Mouse (Mus musculus): ENCODE measurements around the gene Map3k3. TPM values are rescaled to one million over a fixed set of nuclear protein-coding genes. Genes with fewer than 3 reads are reported as not detected.
A peak's percentile ranks its signal among the peaks of the same experiment; 100 is the strongest.

The Map3k3 gene
- 3.1 and 3.5 TPM in 2 replicates for polyA plus RNA-seq (2012)

DNA sequence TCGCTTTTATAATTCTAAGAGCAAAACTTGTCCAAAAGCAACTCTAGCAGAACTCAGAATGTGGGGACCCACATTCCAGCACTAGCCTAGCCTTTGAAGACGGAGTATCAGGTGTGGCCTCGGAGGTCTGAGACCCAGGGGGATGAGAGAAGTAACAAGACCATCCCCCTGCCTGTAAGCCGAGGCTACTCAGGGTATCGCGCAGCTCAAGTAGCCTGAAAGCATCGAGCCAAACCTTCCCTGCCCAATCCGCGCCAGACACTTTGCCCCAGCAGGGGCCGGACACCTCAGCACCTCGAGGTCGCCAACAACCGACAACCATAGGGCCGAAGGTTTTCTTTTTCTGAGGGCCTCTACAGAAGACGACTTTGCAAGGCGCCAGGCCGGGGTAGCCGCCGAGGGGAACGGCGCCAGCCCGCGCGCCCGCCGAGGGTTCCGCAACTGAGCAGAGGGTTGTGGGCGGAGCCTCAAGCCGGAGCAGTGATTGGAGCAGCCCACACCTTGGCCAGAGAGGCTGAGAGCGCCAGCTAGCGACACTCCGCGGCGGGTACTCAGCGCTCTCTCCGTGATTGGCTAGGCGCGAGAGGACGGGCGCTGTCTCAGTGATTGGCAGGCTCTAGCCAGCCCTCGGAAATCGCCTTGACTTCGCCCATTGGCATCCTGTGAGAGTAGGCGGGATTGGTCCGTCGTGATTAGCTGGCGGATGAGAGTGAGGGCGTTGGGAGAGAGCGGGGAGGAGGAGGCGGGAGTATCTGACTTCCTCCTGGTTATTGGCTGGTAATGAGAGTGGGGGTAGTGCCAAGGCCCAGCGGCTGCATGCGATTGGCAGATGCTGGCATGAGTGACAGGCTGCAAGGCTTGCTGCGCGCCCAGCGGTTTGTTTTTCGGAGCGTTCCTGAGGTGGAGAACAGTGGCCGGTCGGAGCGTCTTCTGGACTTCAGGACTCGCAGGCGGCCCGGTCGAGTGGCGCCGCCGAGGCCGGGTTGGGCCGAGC lies at the start of gene Map3k3:
Gene Map3k3, plus strand, starts transcription at position 906 of the 994 bp plus-strand sequence.
- no peak for TF ChIP-seq GATA1 (IDR thresholded peaks at IDR 0.05; ENCODE audit: low read length)

DNA sequence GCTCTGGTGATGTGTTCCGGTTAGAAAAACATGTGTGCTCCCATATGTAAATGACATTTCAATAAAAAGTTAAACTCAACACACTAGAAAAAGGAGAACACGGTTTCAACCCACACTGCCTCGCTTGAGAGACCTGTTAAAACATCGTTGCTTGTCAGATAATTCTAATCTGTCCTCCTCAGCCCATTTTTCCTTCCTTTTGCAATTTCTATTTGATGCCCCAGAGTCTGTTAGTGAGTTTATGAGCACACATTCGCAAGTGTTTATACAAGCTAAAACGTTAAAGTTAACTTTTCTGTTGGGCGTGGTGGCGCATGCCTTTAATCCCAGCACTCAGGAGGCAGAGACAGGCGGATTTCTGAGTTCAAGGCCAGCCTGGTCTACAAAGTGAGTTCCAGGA lies 49.4 kb upstream of the Map3k3 start:
- no peak for TF ChIP-seq GATA1 (IDR thresholded peaks at IDR 0.05; ENCODE audit: low read length)

DNA sequence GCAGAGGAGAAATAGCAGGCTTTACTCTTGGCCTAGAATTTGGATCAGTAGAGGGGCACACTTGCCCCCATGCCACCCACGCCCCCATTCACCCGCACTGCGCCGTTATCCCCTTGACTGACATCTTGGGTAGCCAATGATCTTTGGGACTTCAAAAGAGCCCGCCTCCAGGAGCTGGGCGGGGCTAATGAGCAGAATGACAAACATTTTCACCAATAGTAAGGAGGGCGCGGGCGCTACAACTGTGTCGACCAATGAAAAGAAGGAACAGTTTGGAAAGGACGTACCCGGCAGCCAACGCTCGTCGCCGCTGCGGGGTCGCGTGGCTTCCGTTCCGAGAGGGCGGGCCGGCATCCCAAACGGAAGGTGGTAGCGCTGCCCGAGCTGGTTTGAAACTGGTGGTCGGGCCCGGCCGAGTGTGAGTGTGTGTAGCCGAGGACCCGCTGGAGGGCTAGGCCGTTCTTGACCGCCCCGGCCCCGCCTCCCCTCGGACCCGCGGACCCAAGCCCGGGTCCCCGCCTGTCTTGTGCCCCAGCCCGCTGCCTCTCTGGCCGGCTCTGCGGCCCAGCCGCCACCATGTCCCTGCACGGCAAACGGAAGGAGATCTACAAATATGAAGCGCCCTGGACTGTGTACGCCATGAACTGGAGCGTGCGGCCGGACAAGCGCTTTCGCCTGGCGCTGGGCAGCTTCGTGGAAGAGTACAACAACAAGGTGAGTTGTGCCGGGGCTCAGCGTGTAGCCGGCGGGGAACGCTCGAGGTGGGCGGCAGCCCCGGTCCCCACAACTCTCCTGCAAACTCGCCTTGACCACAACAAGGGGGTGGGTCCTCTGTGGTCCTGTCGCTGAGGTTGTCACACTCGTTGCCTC lies 47.6 kb upstream of the Map3k3 start, which contains the start of gene Dcaf7:
Gene Dcaf7, plus strand, starts transcription at position 325 of the 870 bp plus-strand sequence.
- no peak for TF ChIP-seq GATA1 (IDR thresholded peaks at IDR 0.05; ENCODE audit: low read length)

DNA sequence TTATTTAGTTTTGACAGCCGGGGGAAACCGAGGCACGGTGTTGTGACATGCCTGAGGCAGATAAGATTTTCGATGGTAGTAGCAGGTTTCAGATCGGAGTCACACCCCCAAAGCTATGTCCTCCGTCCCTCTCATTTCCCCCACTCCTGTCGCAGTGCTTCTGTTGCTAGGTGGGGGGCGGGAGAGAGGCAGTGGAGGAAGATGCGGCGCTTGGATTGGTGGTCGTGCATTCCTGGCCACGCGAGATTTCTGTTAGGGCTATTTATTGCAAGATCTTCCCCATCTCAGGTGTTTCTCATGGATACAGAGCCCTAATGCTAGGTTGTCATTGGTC lies 47.0 kb upstream of the Map3k3 start:
- no peak for TF ChIP-seq GATA1 (IDR thresholded peaks at IDR 0.05; ENCODE audit: low read length)

DNA sequence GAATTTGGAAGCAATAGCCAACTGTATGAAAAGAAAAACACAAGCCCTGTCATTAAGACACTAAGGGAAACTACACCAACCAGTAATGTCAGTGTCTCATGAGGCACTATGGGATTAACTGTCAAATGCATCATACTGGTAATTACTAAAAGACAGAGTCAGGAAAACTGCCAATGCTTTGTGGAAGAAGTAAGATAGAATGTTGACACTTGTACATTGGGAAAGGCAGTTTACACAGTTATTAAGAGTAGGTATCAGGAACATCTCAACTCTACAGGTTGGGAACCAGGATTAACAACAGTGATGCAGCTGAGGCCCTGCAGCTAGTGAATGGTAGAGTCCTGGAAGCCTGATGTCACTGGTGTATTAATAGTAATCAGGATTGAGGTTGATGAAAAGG lies 40.1 kb upstream of the Map3k3 start:
- TF ChIP-seq GATA1 (IDR thresholded peaks at IDR 0.05; ENCODE audit: low read length): no peak

DNA sequence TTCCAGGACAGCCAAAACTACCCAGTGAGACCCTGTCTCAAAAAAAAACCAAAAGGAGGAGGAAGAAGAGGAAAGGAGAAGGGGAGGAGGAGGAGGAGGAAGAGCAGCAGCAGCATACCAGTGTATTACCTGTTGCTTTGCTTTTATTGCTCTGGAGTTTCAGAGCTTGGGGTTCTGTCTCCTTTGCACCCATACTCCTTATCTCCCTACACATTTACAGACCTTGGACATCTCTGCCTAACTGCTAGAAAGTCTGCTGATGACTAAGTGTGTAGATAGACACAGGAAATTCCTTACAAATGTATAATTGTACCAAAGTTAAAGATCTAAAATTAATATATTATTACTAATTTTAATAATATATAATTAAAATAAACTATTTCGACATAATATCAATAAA lies 39.2 kb upstream of the Map3k3 start:
- TF ChIP-seq GATA1 (IDR thresholded peaks at IDR 0.05; ENCODE audit: low read length): no peak

DNA sequence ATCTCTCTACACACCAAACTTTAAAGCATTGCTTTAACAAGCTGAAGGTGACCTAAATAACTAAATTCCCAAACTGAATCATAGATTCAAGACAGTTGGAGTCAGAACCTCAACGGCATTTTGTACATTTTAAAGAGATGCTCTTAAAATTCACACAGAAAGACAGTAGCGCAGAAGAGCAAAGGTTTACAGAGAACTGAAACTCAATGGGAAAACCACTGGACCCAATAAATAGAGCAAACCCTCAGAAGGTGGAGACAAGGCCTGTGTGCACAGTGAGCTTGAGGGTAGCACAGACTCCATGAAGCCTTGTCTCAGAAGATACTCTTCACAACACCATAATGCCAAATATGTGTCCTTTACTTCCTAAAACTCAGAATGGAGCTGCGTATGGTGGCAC lies 38.6 kb upstream of the Map3k3 start:
- TF ChIP-seq GATA1 (IDR thresholded peaks at IDR 0.05; ENCODE audit: low read length): no peak

DNA sequence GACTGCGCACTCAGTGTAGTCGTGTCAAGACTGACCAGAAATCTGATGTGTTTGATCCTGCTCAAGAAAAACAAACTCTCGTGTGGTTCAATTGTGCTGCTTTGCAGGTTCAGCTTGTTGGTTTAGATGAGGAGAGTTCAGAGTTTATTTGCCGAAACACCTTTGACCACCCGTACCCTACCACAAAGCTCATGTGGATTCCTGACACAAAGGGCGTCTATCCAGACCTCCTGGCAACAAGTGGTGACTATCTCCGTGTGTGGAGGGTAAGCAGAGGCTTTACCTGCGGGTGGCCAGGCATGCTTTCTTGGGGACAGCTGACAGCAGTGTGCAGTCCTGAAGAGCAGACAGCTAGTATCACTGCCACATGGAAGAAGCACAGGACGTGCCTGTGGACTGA lies 37.8 kb upstream of the Map3k3 start:
- no peak for TF ChIP-seq GATA1 (IDR thresholded peaks at IDR 0.05; ENCODE audit: low read length)

DNA sequence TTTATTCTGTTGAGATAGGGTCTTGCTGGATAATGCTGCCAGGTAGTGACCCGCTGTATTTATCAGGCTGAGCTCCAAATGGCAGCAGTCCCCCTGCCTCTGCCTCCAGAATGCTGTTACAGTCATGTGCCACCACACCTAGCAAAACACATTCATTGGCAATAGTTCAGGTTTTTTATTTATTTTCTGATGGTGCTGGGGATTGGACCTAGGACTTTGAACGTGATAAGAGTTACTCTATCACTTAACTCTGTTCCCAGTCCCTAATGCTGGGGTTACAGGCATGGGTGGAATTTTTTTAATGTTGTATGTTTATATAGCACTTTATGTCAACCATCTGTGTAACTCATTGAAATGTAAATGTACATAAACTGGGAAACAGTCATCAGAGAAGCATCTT lies 30.5 kb upstream of the Map3k3 start:
- no peak for TF ChIP-seq GATA1 (IDR thresholded peaks at IDR 0.05; ENCODE audit: low read length)

DNA sequence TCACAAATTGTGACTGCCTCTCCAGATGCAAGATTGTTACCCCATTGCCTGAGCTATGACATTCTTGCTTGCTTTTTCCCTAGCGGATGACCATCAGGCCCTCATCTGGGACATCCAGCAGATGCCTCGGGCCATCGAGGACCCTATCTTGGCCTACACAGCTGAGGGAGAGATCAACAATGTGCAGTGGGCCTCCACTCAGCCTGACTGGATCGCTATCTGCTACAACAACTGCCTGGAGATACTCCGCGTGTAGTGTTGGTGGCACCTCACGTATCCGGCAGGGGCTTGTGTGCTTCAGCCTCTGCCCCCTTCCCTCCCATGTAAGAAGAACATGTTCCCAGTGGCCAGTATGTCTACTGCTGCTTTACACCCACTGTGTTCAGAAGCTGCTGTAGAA lies 29.8 kb upstream of the Map3k3 start:
- TF ChIP-seq GATA1 (IDR thresholded peaks at IDR 0.05; ENCODE audit: low read length): no peak

DNA sequence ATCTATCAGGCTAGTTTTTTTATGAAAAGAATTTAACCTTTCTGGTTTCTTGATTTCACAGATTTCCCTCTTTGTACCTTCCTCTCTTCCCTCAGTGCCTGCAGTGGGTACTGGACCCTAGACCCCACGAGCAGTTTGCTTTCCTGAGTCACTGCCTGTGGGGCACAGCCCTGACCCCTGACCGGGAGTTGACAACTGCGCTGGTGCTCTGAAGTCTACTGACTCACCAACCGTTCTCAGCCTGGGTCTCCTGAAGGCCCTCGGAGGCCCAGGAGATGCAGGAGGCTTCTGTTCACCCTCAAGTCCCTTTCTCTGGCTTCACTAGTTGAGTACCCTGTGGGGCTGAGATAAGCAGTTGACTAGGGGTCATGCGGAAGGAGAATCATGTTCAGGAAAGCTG lies 29.1 kb upstream of the Map3k3 start:
- TF ChIP-seq GATA1 (IDR thresholded peaks at IDR 0.05; ENCODE audit: low read length): no peak

DNA sequence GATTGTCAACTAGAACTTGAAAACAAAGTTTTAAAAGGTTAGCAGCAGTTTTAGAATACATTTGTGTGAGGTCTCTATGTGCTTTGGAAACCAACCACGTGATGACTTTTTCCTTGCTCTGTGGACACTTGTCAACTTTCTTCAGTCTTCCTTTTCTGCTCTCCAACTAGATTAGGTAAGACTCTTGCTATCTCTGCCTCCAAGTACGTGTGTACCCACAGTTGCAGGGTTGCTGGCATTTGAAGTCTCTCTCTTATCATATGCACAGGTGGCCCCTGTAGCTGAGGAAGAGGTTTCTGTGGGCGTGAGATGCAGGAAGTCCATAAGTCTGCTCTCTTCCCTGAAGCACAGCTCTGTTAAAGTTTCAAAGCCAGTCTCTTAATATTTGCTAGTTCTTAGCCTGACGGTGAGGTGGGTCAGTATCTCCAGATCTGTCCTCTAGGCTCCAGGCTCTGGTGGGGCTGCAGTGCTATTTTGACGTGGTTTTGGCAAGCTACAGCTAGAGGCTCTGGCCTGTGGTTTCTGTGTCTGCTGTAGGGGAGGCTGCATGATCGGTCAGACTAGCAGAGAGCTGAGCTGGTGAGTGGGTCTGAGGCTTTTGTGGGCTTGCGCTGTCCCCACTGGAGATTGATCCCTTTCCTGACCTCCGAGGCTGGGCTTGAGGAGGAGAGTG lies 27.5 kb upstream of the Map3k3 start:
- TF ChIP-seq GATA1 (IDR thresholded peaks at IDR 0.05; ENCODE audit: low read length): peak; percentile 95

DNA sequence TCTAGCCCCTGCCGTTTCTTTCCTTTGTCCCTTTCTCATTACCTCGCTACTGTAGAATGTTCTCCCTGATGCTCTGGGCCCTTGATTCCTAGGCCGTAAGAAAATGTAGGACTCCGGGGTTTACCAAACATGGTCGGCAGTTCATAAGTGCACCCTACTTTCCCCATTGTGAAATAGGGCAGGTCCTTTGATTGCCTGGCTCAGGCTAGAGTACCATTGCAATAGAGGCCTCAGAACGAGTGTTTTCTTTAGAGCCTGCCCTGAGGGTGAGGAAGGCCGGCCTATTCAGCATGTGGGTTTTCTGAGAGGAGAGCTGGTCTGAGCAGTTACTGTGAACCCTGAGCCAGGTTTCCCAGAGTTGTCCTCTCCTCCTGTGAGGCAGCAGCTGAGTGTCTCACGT lies 26.4 kb upstream of the Map3k3 start:
- TF ChIP-seq GATA1 (IDR thresholded peaks at IDR 0.05; ENCODE audit: low read length): no peak

DNA sequence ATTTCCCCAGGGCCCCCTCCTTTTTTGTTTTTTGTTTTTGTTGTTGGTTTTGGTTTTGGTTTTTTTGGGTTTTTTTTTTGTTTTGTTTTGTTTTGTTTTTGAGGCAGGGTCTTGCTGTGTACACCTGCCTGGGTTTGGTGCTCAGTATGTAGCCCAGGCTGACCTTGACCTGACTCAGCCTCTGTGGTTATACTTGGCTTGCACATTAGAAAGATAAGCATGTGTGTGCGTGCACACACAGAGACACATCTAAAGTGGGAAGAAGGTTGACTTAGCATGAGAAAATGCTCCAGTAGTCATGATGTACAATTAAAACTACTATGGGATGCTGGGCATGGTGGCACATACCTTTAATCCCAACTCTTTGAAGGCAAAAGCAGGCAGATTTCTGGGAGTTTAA lies 23.9 kb upstream of the Map3k3 start:
- no peak for TF ChIP-seq GATA1 (IDR thresholded peaks at IDR 0.05; ENCODE audit: low read length)

DNA sequence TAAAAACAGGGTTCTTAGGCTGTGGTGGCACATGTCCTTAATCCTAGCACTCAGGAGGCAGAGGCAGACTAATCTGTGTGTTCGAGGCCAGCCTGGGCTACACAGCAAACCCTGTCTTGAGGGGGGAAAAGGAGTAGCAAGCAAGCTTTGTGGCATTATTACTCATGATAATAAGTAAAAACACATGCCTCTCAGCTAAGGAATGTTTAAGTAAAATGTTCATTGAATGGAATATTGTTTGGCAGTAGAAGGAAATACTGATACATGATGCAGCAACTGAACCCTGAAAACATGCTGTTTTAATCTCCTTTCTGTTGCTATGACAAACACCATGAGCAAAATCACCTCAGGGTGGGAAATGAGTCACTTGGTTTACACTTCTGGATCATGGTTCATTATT lies 23.1 kb upstream of the Map3k3 start:
- no peak for TF ChIP-seq GATA1 (IDR thresholded peaks at IDR 0.05; ENCODE audit: low read length)

DNA sequence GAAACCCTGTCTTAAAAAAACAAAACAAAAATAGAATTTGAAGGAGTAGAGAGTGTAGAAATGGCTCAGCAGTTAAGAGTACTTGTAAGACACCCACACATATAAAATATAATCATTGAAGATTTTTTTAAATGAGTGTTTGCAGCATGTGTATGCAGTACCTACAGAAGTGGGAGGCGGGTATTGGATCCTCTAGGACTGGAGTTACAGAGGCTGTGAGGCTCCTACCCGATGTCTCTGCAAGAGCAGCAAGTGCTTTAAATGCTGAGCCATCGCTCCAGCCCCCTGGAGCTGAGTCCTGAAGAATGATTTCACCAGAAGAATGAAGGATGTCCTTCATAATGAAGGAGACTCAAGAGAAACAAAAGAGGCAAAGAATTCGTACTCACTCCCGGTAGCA lies 20.7 kb upstream of the Map3k3 start:
- TF ChIP-seq GATA1 (IDR thresholded peaks at IDR 0.05; ENCODE audit: low read length): no peak

Measured in G1E-ER4 (cell line).